Mouse (Mus musculus): Measurements from ENCODE around the gene Ncmap.

Gene Ncmap

DNA sequence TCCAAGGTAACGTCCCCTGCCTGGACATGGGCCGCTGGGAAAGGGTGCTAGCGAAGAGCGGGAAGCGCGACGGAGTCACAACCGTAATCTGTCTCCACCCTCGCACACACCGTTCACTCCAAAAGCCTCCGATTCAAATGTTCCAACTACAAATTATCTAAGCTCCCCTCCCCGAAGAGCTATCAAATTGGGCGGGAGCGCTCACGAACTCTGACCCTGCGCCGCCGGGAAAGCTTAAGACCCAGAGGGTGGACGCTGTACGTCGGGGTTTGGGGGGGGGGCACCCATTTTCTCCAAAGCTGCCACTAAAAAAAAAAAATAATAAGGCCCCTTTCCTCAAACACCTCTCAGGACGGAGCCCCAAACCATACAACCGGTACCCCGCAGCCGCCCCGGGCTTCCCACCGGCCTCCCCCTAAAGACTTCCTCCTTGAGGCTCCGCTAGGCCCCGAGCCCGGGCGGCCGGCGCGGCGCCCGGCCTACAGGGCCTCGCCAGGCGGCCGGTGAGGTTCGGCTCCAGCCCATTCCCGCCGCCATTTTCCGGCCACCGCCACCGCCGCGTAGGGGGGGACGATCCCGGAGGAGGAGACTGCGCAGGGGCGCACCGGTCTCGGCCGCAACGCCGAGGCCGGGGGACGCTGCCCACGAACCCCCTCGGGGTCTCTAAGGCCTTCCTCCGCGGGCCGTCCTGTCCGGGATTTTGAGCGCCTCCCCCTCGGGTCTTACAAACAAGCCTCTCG, 45.5 kb downstream of the Ncmap start:
- WGBS: under 1% methylated on average over 67 of the region's 67 CpGs

- 66% methylated on average over 14 of the region's 14 CpGs for WGBS
Observed at GRCm38 (mm10) chr4:135337376-135337942, 60.6 kb downstream of the Ncmap start.

DNA sequence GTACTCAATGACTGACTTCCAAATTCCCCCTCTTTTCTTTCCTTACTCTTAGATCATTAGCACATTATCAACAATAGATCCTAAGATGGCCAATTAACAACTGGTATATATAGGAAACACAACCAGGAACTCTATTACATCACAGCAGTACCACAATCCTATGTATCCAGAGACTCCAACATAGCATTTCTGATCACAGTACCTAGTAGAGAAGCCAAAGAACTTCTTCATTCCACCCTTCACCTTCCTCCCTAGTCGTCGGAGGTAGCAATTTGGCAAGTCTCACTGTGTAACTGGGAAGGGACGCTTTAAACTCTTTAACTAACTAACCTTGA, 62.0 kb downstream of the Ncmap start:
- 82% methylated on average over 3 of the region's 3 CpGs for WGBS

DNA sequence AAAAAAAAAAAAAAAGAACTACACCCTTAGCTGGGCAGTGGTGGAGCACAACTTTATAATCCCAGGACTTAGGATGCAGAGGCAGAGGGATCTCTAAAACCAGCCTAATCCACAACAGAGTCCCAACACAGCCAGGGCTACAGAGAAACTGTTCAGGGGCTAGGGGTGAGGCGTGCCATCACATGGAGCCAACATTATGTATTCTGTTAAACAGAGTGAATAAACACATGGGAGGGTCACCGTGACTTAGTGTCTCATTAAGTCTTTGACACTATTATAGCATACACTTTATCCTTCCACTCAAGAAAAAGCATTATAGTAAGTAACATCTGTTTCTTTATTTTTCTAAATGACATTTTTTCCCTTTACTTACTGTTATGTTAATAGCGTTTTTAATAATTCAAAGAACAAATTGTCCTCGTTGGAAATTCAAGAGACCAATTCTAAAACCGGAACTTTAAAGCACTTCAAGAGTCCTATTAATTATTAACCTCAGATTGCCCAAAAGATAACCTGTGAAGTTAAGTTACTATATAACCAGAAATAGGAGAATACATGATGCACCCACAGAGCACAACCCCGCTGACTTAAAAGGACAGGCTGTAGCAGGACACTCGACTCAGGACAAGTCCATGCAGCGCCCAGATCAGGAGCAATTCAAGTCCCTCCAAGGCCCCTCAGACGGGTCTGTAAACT, 62.6 kb downstream of the Ncmap start:
- 82% methylated on average over 9 of the region's 9 CpGs for WGBS

- 82% methylated on average over 3 of the region's 3 CpGs for WGBS
Observed at GRCm38 (mm10) chr4:135326469-135326868, 71.6 kb downstream of the Ncmap start.

- 65% methylated on average over 8 of the region's 8 CpGs for WGBS
Observed at GRCm38 (mm10) chr4:135323021-135323420, 75.0 kb downstream of the Ncmap start.

Data from cerebral cortex, adult 2 months (tissue).